Mouse (Mus musculus) right cerebral cortex, postnatal 14 days (tissue): ENCODE data around the gene Cpeb2.

Experiments used
- DNase-seq: peaks from one replicate; pipeline ENCODE4 v3.0.0; 2022

The Cpeb2 gene

DNA sequence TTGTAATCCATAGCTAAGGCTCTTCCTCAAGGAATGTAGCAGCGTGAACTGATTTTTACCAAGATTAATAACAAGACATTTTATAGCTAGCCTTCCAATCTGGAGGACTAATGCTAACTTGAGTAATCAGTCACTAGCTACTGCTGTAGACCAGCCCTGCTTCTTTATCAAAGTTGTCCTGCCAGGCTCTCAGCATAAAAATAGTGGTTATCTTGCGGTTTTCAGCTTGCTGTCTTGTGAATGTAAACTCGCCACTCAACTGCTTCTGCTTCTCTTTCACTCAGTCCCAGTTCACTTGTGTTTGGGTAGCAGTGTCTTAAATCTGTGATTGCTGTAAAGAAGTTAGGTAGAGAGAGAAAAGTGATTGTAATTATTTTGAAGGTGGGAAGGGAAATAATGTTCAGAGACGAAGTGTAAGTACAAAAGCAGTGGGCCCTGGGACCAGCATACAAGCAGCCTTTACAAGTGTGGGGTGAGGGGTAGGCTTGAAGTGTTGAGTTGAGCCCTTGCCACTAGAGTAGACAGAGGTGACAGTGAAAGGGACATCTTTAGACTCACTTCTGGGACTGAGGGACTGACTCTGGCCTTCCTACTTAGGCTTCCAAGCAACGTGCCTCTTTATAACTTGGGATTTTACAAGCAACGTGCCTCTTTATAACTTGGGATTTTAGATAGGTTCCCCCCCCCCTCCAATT, 6.3 kb downstream of the Cpeb2 start:
- DNase-seq = no peak

- DNase-seq = no peak
Observed at GRCm38 (mm10) chr5:43240729-43241128, 7.8 kb downstream of the Cpeb2 start.

- DNase-seq = no peak
Observed at GRCm38 (mm10) chr5:43246236-43246635, 13.3 kb downstream of the Cpeb2 start.

GRCm38 (mm10) chr5:43246954-43247353, 14.0 kb downstream of the Cpeb2 start:
- no peak for DNase-seq

DNA sequence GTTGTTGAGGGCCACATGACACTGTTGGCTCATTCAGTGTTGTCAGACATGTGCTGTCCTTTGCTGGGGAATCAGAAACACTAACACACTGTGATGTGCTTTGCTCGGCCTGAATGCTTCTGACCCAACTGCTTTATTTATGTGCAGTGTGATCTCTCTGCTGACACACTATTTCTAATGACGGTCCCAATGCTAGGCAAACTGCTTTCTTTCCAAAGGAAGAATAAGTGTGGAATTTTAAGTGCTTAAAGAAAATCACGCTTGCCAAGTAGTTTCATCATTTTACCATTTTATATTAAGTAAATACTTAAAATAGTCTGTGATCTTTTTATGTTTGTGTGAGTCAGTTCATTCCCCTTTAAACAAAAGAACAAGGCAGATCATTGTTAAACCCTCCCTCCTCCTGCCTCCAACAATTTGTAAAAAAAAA, 15.0 kb downstream of the Cpeb2 start:
- DNase-seq = no peak

- no peak for DNase-seq
Observed at GRCm38 (mm10) chr5:43257490-43257889, 24.5 kb downstream of the Cpeb2 start.

DNA sequence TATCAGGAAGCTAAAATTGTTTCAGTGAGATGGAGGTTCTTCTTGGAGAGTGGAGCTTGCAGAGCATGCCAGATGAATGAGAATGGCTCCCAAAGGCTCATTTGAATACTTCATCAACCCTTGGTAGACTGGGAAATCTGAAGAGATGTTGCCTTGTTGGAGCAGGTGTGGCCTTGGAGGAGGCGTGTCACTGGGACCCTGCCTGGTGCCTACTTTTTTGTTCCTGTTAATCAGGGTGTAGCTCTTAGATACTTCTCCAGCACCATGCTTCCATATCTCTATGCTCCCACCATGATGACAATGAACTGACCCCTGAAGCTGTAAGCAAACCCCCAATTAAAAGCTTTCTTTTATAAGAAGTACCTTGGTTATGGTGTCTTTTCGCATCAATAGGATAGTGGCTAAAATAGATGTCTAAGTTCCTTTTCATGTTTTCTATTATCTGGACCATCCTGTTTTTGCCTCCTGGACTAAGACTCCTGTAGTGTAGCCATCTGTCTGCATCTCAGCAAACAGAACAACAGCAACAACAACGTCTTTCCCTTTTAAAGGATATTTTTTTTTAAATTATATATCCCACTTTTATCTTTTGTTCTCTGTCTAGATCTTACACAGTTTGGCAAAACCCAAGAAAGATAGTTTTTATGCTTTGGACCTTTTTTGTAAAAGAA, 25.6 kb downstream of the Cpeb2 start:
- no peak for DNase-seq

DNA sequence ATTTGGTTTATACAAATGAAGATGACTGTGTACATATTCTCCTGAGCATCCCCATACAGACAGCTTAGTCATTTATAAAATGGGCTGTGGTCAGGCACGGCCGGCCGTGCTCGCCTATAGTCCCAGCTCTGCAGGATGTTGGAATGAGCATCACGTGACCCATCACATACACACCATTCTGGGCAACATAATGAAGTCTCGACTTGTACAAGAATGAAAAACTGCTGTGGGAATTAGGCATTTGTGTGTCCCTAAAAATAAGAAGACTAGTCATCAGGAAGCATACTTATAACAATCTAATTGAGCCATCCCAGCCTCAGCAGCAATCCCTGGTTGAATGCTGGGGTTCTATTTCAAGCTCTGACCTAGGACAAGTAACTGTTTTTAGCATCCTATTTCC, 28.8 kb downstream of the Cpeb2 start:
- DNase-seq = no peak

DNA sequence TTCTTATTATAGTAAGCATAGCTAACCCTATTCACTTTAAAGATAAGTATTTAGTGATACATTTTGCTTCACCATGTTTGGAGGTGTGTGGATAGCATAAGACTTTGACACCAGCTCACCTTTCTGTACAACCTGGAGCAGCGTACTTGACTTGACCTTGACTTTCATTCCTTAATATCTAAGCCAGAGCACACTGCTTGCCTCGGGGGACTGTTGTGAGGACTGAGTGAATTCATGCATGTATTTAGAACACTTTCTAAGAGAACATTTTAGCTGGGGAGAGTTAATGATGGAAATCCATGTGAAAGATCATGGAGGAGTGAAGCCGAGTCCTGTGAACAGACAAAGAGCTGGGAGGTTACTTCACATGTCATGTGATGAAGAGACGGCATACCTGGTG, 31.0 kb downstream of the Cpeb2 start:
- no peak for DNase-seq

GRCm38 (mm10) chr5:43264696-43265095, 31.7 kb downstream of the Cpeb2 start:
- no peak for DNase-seq

- DNase-seq = no peak
Observed at GRCm38 (mm10) chr5:43277982-43278381, 45.0 kb downstream of the Cpeb2 start.

DNA sequence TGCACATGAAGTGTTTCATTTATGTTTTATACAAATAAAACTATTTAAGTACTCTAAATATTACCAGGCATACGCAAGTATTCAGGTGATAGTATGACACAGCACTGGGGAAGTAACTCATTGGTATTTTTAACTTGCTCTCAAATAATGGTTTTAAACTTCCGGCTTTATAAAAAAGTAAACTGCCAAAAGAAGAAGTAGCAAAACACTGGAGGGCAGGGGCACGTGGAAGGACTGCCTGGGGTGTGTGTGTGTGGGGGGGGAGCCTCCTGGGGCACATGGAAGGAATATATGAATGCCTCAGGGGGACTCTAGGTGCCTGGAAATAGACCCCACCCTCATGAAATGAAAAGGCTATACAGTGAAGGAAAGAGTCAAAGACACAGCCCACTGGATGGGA, 46.8 kb downstream of the Cpeb2 start:
- no peak for DNase-seq

- no peak for DNase-seq
Observed at GRCm38 (mm10) chr5:43285756-43286155, 52.8 kb downstream of the Cpeb2 start.

DNA sequence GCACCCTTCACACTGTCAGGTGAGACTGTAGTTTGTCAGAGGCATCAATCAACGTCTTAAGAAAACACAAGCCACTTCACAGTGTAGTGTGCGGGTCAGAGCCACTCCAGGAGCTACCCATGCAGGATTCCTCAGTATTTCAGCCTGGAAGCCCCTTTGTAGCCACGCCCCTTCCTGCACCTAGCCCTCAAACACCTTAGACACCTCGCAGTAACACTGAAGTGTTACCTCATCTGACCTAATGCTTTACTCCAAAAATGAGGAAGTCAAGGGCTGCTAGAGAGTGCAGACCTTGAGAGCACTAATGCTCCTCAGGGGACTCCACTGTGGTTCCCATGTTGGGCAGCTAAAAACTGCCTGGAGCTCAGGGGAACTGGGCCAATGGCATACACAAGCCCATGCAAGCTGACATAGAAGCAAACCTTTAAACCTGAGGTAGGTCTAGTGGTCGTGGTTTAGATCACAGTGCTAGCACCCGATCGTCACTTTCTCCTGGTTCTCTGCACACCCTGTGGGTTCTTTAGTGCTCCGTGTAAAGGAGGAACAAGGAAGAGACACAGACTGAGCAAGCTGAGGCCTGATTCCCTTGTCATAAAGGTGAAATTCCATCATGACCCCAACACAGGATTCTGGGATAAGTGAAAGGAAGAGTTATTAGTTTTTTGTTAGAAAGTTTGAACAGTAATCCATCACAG, 56.9 kb downstream of the Cpeb2 start:
- no peak for DNase-seq

- no peak for DNase-seq
Observed at GRCm38 (mm10) chr5:43293136-43293535, 60.2 kb downstream of the Cpeb2 start.

DNA sequence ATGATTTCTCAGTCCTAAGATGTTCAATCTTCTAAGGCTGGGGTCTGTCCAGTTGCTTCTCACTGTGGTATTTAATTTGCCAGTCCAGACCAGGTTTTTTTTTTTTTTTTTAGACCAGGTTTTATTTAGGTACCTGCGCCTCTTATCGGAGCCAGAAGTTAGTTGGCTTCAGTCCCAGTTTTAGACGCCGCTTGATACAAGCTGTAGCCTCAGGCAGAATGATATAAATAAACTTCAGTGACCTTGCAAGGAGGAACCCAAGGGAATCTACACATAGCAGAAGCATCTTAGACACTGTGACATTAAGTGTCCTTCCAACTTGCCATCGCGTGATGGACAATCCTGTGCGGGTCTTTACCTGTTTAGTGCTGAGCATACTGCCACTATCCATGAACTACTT, 64.5 kb downstream of the Cpeb2 start:
- DNase-seq = no peak

DNA sequence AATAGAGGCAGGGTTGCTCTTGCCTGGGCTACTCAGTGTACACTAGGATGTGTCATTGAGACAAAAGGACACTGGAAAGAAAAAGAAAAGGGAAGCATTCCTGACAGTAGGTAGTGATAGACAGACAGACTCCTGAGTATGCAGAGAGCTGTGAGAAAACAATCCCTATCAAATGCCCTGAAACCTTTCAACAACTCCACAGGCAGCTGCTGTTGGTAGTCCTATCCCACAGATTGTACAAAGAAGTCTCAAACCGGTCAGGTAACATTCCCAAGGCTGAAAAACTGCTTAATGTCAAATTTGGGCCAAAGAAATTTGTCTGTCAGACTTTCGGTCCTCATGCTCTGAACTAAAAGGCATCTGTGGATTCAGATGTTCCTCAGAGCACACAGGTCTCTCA, 66.0 kb downstream of the Cpeb2 start:
- no peak for DNase-seq

- DNase-seq = no peak
Observed at GRCm38 (mm10) chr5:43300076-43300475, 67.1 kb downstream of the Cpeb2 start.

DNA sequence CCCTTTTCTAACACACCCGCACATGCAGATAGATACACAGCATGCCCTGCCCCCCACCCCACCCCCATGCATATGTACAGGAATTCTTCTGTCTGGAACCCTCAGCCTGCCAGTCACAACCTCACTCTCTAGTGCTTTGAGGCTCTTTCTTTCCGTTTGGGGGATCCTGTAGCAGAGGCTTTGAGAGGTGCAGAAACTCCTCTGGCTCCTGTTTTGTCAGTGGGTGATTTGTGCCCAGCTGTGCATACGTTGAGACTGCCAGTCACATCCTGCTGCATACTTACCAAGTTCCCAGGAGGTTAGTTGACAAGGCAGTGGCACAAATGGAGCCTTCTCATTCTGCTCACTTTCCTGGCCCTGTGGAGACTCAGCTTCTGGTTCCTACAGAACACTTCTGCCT, 68.0 kb downstream of the Cpeb2 start:
- DNase-seq = no peak

GRCm38 (mm10) chr5:43303504-43303903, 70.5 kb downstream of the Cpeb2 start:
- DNase-seq = no peak

DNA sequence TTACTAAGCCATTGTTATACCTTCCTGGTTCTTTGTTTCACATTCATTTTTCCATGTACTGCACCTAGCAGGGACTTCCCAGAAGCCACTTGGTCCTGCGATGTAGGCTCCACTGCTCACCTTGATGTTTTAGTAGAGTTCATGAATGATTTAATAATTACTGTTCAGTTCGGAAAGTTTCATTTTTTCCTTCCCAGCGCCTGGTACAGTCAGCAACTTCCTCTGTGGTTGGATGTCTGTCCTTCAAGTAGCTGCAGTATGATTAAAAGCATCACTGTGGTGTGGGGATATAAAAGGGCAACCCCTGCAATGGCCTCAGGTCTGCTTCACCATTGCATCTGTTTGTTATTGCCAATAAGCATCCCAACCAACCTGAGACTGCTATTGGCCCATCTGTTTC, 72.5 kb downstream of the Cpeb2 start:
- DNase-seq = no peak

GRCm38 (mm10) chr5:43309961-43310360, 77.0 kb downstream of the Cpeb2 start:
- no peak for DNase-seq

DNA sequence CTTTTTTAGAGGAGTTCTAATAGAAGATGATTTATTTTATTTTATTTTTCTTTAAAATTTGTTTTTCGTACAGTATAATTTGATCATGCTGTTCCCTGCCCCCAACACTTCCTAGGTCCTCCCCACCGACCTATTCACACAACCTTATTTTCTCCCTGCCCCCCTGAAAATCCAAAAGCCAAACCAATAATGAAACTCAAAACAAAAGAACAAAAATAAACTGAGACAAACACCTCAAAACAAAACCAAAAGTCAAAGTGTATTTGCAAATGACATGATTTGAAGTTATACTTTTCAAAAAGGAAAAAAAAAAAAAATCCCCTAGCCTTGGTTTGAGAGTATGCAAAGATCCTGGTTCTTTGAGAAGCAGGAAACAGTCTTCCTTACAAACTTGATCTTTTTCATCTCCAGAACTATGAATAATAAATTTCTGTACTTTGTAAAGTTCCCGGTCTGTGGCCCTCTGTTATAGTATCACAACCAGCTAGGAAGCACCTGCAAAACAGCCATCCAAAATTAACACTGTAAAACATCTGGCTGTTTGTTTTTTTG, 91.4 kb downstream of the Cpeb2 start:
- no peak for DNase-seq

DNA sequence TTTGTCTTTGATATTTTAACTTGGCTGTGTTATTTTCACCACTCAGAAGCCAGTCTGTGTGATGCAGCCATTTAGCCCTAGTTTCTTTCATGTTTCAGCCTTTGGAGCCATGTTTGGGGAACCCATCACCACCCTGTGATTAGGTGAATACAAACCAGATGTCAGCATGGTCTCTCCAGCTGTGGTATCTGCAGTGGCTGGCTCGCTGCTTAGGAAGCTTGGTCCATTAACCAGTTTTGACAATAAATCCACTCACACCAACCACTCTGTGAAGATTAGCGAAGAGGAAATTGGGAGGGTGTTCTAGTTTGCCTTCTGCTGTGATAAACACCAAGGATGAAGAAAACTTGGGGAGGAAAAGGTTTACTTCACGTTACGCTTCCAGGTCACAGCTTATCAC, 92.6 kb downstream of the Cpeb2 start:
- no peak for DNase-seq
